Mouse (Mus musculus) olfactory bulb, adult 2 months (tissue): Measurements from ENCODE around the gene Aox2. TPM values are rescaled to one million over a fixed set of nuclear protein-coding genes. Genes with fewer than 3 reads are reported as not detected.

Source experiments
- H3K27ac ChIP-seq: fragments of 200-500 bp; 2 replicates; pipeline ENCODE4 v1.5.1; 2012; ENCODE audit warnings: low read depth, low read length; ENCODE audit not compliant: insufficient read depth
- H3K4me1 ChIP-seq: fragments of 200-500 bp; 2 replicates; pipeline ENCODE4 v1.6.1; 2012; ENCODE audit warnings: low read length; ENCODE audit not compliant: control insufficient read depth, insufficient read depth
- H3K4me3 ChIP-seq: fragments of 200-500 bp; 2 replicates; pipeline ENCODE4 v1.5.1; 2012; ENCODE audit warnings: mild to moderate bottlenecking, low read depth, low read length, moderate library complexity; ENCODE audit not compliant: insufficient read depth
- CTCF ChIP-seq: fragments of 200-500 bp; IDR thresholded peaks from 2 replicates; pipeline ENCODE4 v1.5.1; 2012; ENCODE audit warnings: low read depth, mild to moderate bottlenecking, low read length, moderate library complexity; ENCODE audit not compliant: insufficient read depth
- POLR2A ChIP-seq: fragments of 200-500 bp; IDR thresholded peaks from 2 replicates; pipeline ENCODE4 v1.6.1; 2012; ENCODE audit warnings: mild to moderate bottlenecking, low read depth, low read length, moderate library complexity; ENCODE audit not compliant: insufficient read depth
- WGBS: fragments of 180-500 bp; shearing (Covaris S2); methylation state at CpG from one replicate; pipeline ENCODE4 v1.1.7; 2018; 5-methylcytosine and 5-hydroxymethylcytosine counted together
- polyA plus RNA-seq: library from polyadenylated mRNA; stranded (reverse); fragments of >200 nt; gene quantifications from 2 replicates; pipeline ENCODE4 v1.2.4, GENCODE M21; 2012; ENCODE audit warnings: low replicate concordance; ENCODE audit not compliant: missing spikeins, insufficient read depth, insufficient read length

Aox2 gene
- polyA plus RNA-seq, result not detected in 2 replicates

DNA sequence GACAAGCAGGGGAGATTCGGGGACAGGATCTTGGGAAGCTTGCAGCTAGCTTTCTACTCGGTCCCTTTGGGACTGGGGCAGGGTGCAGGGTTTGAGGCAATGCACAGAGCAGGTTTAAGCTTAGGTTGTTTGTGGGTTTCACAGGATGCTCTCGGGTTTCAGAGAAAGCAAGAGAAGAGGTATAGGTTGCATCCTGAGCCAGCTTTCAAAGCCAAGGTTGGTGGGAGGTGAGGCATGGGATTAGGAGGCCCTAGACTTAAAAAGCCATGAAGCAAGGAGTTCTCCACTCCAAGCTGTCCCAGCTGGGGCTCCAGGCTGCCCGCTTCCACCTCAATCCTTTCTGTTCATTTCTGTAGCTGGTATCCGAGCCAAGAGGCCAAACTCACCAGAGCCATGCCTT is at the start of gene Aox2:
TSS of gene Aox2 (plus strand) at position 301 of the 400 bp plus-strand sequence.
- 73% methylated on average over 5 of the region's 5 CpGs for WGBS
- Histone ChIP-seq H3K27ac (no peak within 1 kb of the TSS), H3K4me3 (no peak within 1 kb of the TSS), H3K4me1 (no peaks in the 10 kb centered on the region)
- TF ChIP-seq POLR2A (no peak), CTCF (no peak)

DNA sequence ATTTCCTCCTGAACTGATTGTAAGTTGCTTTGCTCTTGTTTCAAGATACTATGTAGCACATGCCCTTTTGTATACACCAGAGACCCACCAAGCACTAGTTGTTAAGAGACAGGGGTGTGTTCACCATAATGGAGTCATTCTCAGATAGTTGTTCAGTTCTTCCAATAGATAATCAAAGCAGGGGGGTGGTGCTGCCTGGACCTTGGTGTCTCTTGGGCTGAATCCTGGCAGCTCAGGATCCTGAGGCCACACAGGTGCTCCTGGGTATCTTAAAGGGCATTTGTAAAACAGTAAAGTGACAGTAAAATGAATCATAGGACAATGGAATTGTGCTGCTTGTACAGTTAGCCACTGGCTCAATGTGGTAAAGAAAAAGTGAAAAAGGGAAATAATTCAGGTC is 49.2 kb upstream of the Aox2 start:
- Histone ChIP-seq H3K27ac (no peak overlapping the region), H3K4me3 (no peak overlapping the region), H3K4me1 (no peaks in the 10 kb centered on the region)
- TF ChIP-seq POLR2A, result no peak
- TF ChIP-seq CTCF, result no peak

GRCm38 (mm10) chr1:58229774-58230173 is 48.4 kb upstream of the Aox2 start:
- no peak for TF ChIP-seq POLR2A
- H3K27ac ChIP-seq, result no peak overlapping the region
- no peaks in the 10 kb centered on the region for H3K4me1 ChIP-seq
- no peak overlapping the region for H3K4me3 ChIP-seq
- 90% methylated on average over 4 of the region's 4 CpGs for WGBS

GRCm38 (mm10) chr1:58230542-58230941 is 47.6 kb upstream of the Aox2 start:
- no peak for TF ChIP-seq CTCF
- TF ChIP-seq POLR2A, result no peak
- 68% methylated on average over 5 of the region's 5 CpGs for WGBS
- Histone ChIP-seq H3K27ac (no peak overlapping the region), H3K4me3 (no peak overlapping the region), H3K4me1 (no peaks in the 10 kb centered on the region)

GRCm38 (mm10) chr1:58235405-58235804 is 42.7 kb upstream of the Aox2 start:
- TF ChIP-seq POLR2A, result no peak
- TF ChIP-seq CTCF, result no peak
- no peak overlapping the region for H3K4me3 ChIP-seq
- 54% methylated on average over 5 of the region's 5 CpGs for WGBS
- H3K4me1 ChIP-seq, result no peaks in the 10 kb centered on the region
- H3K27ac ChIP-seq, result no peak overlapping the region

DNA sequence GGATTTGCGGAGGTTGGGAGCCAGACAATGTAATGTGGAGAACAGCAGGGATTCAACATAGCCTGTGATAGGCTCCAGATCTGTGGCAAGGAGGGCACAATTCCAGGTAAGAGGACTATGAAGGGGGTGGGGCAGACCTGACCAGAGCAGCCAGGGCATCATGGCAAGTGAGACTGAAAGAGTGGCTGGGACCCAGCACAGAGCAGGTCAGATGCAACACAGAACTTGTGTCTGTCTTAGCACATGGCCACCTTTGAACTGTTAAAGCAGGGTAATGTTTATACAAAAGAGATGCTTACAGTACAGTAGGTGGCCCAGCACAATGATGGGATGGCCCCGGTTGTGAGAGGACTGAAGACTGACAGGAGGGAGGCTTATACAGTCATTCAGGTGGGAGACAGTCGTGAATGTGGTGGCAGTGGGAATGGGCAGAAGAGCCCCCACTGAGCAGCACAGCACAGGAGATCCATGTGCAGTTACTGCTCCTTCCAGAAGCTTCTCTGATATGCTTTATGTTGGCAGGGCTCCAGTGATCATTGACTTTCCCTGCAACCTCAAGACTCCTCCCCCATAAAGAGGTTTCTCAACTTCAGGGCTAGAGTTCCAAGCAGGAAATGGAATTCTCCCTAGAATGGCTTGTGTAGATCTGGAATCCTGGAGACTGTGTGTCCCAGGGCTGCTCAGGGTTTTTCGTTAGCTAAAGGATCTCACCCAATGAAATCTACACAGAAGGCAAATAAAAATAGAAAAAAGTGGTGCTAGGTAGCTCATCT is 40.4 kb upstream of the Aox2 start:
- TF ChIP-seq CTCF, result no peak
- TF ChIP-seq POLR2A, result no peak
- Histone ChIP-seq H3K4me1 (no peaks in the 10 kb centered on the region), H3K4me3 (no peak overlapping the region), H3K27ac (no peak overlapping the region)
- WGBS, result 80% methylated on average over 4 of the region's 4 CpGs

- Histone ChIP-seq H3K4me1 (no peaks in the 10 kb centered on the region), H3K27ac (no peak overlapping the region), H3K4me3 (no peak overlapping the region)
- no peak for TF ChIP-seq CTCF
- no peak for TF ChIP-seq POLR2A
- WGBS, result 96% methylated on average over 5 of the region's 5 CpGs
Observed at GRCm38 (mm10) chr1:58238440-58238839, 39.7 kb upstream of the Aox2 start.

DNA sequence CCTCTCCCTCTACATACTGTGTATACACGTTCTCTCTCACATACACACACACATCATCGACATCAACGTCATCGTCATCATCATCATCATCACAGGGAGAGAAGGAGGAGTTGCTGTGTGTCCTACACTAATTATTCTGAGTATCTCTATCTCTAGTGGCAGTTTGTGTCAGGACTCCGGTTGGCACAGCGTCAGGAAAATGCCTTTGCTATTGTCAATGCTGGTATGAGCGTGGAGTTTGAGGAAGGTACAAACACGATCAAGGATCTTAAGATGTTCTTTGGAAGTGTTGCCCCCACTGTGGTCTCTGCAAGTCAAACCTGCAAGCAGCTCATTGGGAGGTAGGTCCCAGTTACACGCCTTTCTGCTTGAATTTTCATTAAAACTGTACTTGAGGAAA is 39.2 kb upstream of the Aox2 start:
- Histone ChIP-seq H3K4me3 (no peak overlapping the region), H3K4me1 (no peaks in the 10 kb centered on the region), H3K27ac (no peak overlapping the region)
- TF ChIP-seq POLR2A (no peak), CTCF (no peak)
- 94% methylated on average over 9 of the region's 9 CpGs for WGBS

DNA sequence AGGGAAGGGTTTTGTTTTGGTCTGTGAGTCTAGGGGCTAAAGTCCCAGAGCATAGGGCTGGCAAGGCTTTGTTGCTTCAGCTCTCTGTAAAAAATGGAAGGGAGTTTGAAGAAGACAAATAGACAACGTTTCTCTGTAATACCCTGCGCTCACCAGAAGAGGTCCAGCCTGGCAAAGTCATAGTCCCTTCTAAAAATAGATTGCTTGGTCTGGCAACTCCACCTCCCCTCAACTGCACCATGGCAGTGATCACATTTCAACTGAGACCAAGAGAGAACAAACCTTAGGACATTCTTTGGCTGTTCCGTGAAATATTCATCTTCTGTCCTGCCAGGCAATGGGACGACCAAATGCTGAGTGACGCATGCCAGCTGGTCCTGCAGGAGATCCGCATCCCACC is 37.8 kb upstream of the Aox2 start:
- WGBS, result 72% methylated on average over 6 of the region's 6 CpGs
- H3K27ac ChIP-seq, result no peak overlapping the region
- TF ChIP-seq CTCF (no peak), POLR2A (no peak)
- H3K4me3 ChIP-seq, result no peak overlapping the region
- no peaks in the 10 kb centered on the region for H3K4me1 ChIP-seq
